Mouse (Mus musculus): ENCODE data around the gene Rtn1. TPM values are rescaled to one million over a fixed set of nuclear protein-coding genes. Genes with fewer than 3 reads are reported as not detected.

Gene Rtn1
- polyA plus RNA-seq, 1 experiment from 2014 or later: 69.3 TPM

DNA sequence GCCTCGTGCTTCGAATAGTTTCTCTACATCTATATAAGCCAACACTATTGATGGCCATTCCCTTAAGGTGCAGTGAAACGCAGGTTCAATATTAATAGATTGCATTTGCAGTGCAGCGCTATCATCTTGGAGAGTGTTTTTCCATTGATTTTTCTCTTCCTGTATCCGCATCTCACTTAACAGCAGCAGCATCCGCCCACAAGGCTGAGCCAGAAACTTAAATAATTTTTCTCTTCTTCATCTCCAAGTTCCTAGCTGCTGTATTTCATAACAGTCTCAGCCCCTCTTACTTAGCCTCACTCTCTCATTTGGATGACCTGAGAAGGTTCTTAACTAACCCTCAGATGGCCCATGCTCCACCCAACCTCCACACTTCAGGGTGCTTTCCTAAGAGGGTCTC, 20.7 kb downstream of the Rtn1 start:
- Histone ChIP-seq H3K27me3 (replicated peaks; ENCODE audit: control insufficient read depth, insufficient read depth, low read length) (no peaks in the 10 kb centered on the region), H3K36me3 (ENCODE audit: control insufficient read depth, insufficient read depth, low read length) (no peaks in the 10 kb centered on the region), H3K4me2 (ENCODE audit: low read depth, low read length) (no peak overlapping the region), H3K4me3 (ENCODE audit: low read length) (no peak overlapping the region), H3K27ac (ENCODE audit: low read length) (no peak overlapping the region), H3K9ac (ENCODE audit: low read depth, low read length) (no peak overlapping the region), H3K9me3 (ENCODE audit: control insufficient read depth, low read length) (no peaks in the 10 kb centered on the region), H3K4me1 (ENCODE audit: control insufficient read depth, insufficient read depth, low read length) (no peaks in the 10 kb centered on the region)
- WGBS: 87% methylated on average over 6 of the region's 6 CpGs
- ATAC-seq: no peak

DNA sequence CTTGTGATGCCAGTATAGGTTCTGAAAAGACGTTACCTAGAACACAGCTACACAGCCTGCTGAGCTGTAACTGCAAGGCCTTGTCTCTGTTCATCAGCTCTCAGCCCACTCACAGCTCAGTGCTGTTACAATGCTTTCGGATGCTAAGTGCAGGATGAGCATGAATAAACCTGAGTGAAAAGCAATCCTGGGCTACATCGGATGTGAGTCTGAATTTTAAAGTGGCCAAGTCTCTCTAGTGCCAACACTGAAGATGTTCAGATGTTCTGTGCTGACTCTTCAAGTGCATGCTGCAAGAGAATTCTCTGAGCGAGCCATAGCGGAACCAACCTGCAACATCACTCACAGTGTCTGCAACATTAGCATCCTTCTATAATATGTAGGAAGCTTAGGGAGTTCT, 32.5 kb downstream of the Rtn1 start:
- Histone ChIP-seq H3K4me2 (ENCODE audit: low read depth, low read length) (no peak overlapping the region), H3K4me1 (ENCODE audit: control insufficient read depth, insufficient read depth, low read length) (no peaks in the 10 kb centered on the region), H3K9me3 (ENCODE audit: control insufficient read depth, low read length) (no peaks in the 10 kb centered on the region), H3K4me3 (ENCODE audit: low read length) (no peak overlapping the region), H3K27me3 (replicated peaks; ENCODE audit: control insufficient read depth, insufficient read depth, low read length) (no peaks in the 10 kb centered on the region), H3K9ac (ENCODE audit: low read depth, low read length) (no peak overlapping the region), H3K36me3 (ENCODE audit: control insufficient read depth, insufficient read depth, low read length) (no peaks in the 10 kb centered on the region), H3K27ac (ENCODE audit: low read length) (no peak overlapping the region)
- 86% methylated on average over 5 of the region's 5 CpGs for WGBS
- ATAC-seq: no peak

DNA sequence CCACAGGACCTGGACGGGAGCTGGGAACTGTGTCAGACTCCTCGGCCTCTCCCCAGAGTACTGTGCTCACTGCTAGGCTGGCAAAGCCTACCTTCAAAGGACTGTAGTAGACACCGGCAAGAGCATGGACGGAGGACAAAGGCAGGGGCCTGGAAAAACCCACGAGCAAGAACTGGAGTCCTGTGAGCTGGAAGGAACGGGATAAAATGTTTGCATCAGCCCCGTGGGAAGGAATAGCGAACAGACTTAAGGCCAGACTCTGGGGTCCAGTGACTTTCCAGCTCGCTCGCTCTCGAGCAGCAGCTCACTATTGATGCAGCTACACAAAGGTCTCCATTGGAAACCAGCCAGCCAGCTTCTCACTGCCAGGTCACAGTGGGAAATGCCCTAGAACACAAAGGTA, 34.0 kb downstream of the Rtn1 start:
- Histone ChIP-seq H3K27ac (ENCODE audit: low read length) (no peak overlapping the region), H3K4me2 (ENCODE audit: low read depth, low read length) (no peak overlapping the region), H3K4me3 (ENCODE audit: low read length) (no peak overlapping the region), H3K4me1 (ENCODE audit: control insufficient read depth, insufficient read depth, low read length) (no peaks in the 10 kb centered on the region), H3K9me3 (ENCODE audit: control insufficient read depth, low read length) (no peaks in the 10 kb centered on the region), H3K27me3 (replicated peaks; ENCODE audit: control insufficient read depth, insufficient read depth, low read length) (no peaks in the 10 kb centered on the region), H3K9ac (ENCODE audit: low read depth, low read length) (no peak overlapping the region), H3K36me3 (ENCODE audit: control insufficient read depth, insufficient read depth, low read length) (no peaks in the 10 kb centered on the region)
- WGBS: 66% methylated on average over 11 of the region's 11 CpGs
- ATAC-seq: no peak

DNA sequence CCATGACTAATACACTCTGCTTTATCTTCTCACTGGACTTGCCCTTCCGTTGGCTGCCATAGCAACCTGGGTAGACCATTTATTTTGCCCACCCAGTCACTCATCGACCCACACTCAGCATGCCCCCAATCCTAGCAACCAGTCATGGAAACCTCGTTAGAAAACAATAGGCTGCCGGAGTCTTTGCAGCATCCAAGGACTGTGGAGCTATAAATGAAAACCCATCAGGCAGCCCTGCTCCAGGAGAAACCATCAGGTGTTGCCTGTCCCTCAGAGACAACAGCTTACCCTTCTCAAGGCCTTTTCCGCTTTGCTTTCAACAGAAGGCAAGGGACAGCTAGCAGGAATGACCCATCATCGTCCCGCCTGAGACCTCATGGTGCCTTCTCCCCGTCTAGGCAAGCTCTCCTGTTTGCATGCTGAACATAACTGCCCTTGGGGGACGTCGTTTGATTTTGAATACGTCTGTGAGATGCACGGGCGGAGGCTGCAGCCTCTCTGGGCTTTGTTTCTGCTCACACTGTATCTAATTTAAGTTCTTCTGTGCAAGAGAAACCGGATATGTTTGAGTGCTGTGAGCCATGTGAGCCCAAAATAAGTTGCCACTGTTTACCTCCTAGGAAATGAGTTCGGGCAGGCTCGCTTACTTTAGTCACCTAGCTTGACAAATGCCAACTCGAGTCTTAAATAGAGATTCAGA, 34.8 kb downstream of the Rtn1 start:
- Histone ChIP-seq H3K4me2 (ENCODE audit: low read depth, low read length) (no peak overlapping the region), H3K4me1 (ENCODE audit: control insufficient read depth, insufficient read depth, low read length) (no peaks in the 10 kb centered on the region), H3K27me3 (replicated peaks; ENCODE audit: control insufficient read depth, insufficient read depth, low read length) (no peaks in the 10 kb centered on the region), H3K9me3 (ENCODE audit: control insufficient read depth, low read length) (no peaks in the 10 kb centered on the region), H3K36me3 (ENCODE audit: control insufficient read depth, insufficient read depth, low read length) (no peaks in the 10 kb centered on the region), H3K27ac (ENCODE audit: low read length) (no peak overlapping the region), H3K9ac (ENCODE audit: low read depth, low read length) (no peak overlapping the region), H3K4me3 (ENCODE audit: low read length) (no peak overlapping the region)
- WGBS: 65% methylated on average over 17 of the region's 17 CpGs
- ATAC-seq: no peak

DNA sequence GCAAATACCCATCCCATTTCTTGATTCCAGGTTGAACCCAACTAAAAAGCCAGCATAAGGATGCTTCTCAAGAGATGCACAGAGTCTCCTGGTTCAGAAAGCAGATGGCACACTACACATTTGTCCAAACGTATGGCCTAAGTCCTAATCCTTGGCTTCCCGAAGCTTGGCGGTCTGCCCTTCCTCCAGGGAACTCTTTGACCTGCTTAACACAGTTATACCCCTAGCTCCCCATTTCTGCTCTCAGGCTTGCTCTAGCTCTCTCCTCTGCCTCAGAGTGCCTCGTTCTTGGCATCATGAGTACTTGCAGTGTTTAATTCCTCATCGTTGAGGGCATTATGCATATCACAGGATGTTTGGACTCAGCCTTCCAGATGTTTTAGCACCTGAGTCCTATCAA, 38.8 kb downstream of the Rtn1 start:
- WGBS: 70% methylated on average over 5 of the region's 5 CpGs
- H3K36me3 ChIP-seq (ENCODE audit: control insufficient read depth, insufficient read depth, low read length): no peaks in the 10 kb centered on the region

DNA sequence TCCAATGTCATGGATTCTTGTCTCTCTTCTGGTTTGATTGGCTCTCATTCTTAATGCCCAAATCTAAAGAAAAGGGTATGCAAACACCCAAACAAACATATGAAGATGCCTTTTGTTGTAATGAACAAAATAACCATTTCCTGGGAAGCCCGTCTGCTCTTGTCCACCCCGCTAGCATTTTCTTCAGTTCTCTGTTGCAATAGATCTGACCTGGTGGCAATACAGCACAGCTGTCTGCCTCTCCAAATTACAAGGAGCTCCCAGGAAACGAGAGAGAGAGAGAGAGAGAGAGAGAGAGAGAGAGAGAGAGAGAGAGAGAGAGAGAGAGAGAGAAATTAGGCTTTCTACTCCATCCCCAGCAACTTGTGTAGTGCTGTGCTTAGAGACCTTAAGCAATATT, 42.1 kb downstream of the Rtn1 start:
- Histone ChIP-seq H3K36me3 (ENCODE audit: control insufficient read depth, insufficient read depth, low read length) (no peaks in the 10 kb centered on the region), H3K4me2 (ENCODE audit: low read depth, low read length) (no peak overlapping the region), H3K9me3 (ENCODE audit: control insufficient read depth, low read length) (no peaks in the 10 kb centered on the region), H3K4me1 (ENCODE audit: control insufficient read depth, insufficient read depth, low read length) (no peaks in the 10 kb centered on the region), H3K27ac (ENCODE audit: low read length) (no peak overlapping the region), H3K4me3 (ENCODE audit: low read length) (no peak overlapping the region), H3K27me3 (replicated peaks; ENCODE audit: control insufficient read depth, insufficient read depth, low read length) (no peaks in the 10 kb centered on the region), H3K9ac (ENCODE audit: low read depth, low read length) (no peak overlapping the region)
- 60% methylated on average over 3 of the region's 3 CpGs for WGBS
- ATAC-seq: no peak

More for the DNA sequence above, 38.8 kb downstream of the Rtn1 start:
- no peaks in the 10 kb centered on the region for H3K9me3 ChIP-seq (ENCODE audit: control insufficient read depth, low read length)
- no peak for ATAC-seq
- H3K4me2 ChIP-seq (ENCODE audit: low read depth, low read length): no peak overlapping the region
- H3K27me3 ChIP-seq (replicated peaks; ENCODE audit: control insufficient read depth, insufficient read depth, low read length): no peaks in the 10 kb centered on the region
- no peak overlapping the region for H3K9ac ChIP-seq (ENCODE audit: low read depth, low read length)
- H3K4me1 ChIP-seq (ENCODE audit: control insufficient read depth, insufficient read depth, low read length): no peaks in the 10 kb centered on the region
- H3K27ac ChIP-seq (ENCODE audit: low read length): no peak overlapping the region
- no peak overlapping the region for H3K4me3 ChIP-seq (ENCODE audit: low read length)

DNA sequence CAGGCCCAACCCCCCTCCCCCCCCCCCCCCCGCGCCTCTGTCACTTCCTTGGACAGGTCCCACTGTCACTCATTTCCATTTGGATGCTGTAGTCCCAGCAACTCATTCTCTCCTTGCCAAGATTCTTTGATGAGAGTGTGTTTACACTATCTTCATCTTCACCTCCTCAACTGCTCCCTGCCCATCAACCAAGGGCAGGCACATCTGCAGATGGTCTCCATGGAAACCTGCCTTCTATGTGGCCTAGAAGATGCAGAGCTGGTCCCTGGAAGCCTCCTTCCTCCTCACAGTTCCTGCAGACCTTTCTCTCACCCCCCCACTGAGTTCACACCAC, 42.8 kb downstream of the Rtn1 start:
- Histone ChIP-seq H3K36me3 (ENCODE audit: control insufficient read depth, insufficient read depth, low read length) (no peaks in the 10 kb centered on the region), H3K4me1 (ENCODE audit: control insufficient read depth, insufficient read depth, low read length) (no peaks in the 10 kb centered on the region), H3K4me2 (ENCODE audit: low read depth, low read length) (no peak overlapping the region), H3K9me3 (ENCODE audit: control insufficient read depth, low read length) (no peaks in the 10 kb centered on the region), H3K27me3 (replicated peaks; ENCODE audit: control insufficient read depth, insufficient read depth, low read length) (no peaks in the 10 kb centered on the region), H3K9ac (ENCODE audit: low read depth, low read length) (no peak overlapping the region), H3K4me3 (ENCODE audit: low read length) (no peak overlapping the region), H3K27ac (ENCODE audit: low read length) (no peak overlapping the region)
- ATAC-seq: no peak
- no CpG with 5 or more reads among the region's 2 CpGs for WGBS

DNA sequence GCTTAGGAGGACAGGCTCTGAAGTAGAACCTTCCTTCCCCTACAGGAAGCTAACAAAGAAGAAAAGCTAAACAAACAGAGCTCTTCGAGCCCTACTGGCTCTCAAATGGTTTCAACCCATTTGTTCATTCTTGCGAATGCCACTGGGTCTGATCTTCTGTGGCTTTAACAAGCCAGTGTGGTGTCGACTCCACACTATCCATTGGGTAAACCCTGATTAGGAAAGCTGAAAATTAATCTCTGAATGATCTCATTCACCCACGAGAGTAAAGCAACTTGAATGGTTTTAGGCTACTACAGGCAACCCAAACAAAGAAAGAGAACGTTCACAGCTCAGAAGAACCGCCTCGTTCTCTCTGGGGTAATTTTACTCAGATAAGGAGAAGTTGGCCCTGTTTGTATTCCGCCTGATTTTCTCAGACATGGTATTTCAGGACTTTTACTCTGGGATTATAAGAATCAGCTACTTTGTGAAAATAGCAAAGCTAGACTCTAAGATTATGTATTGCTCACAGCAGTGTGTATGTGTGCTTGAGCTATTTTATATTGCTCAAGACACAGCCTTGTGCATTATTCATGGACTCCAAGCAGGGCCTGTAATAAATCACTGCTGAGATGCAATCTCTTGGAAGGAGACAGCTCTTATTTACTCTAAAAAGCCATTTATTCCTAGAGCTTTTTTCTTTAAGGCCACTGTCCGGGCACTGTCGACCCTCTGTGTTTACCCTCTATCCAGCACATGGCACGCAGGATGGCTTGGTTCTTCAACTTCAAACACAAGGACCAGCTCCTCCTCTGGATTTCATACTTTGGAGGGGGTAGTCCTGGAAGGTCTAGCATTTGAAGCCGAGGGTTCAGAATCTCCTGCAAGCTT, 43.4 kb downstream of the Rtn1 start:
- H3K27me3 ChIP-seq (replicated peaks; ENCODE audit: control insufficient read depth, insufficient read depth, low read length): no peaks in the 10 kb centered on the region
- no peaks in the 10 kb centered on the region for H3K4me1 ChIP-seq (ENCODE audit: control insufficient read depth, insufficient read depth, low read length)
- H3K9me3 ChIP-seq (ENCODE audit: control insufficient read depth, low read length): no peaks in the 10 kb centered on the region
- H3K9ac ChIP-seq (ENCODE audit: low read depth, low read length): no peak overlapping the region
- no peak overlapping the region for H3K4me2 ChIP-seq (ENCODE audit: low read depth, low read length)
- H3K27ac ChIP-seq (ENCODE audit: low read length): no peak overlapping the region
- H3K36me3 ChIP-seq (ENCODE audit: control insufficient read depth, insufficient read depth, low read length): no peaks in the 10 kb centered on the region
- no peak for ATAC-seq
- no peak overlapping the region for H3K4me3 ChIP-seq (ENCODE audit: low read length)
- WGBS: 46% methylated on average over 12 of the region's 12 CpGs

DNA sequence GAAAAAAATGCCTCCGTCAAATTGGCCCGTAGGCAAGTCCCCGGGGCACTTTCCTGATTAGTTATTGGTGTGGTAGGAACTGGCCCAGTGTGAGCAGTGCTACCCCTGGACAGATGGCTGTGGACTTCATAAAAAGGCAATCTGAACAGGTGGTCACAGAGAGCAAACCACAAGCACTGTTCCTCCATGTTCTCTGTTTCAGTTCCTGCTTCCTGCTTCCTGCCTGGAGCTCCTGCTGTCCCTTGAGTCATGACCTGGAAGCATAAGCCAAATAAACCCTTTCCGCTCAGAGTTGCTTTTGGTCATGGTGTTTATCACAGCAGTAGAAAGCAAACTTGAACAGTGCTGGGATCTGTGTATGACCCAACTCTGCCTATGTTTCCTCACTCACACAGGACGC, 44.3 kb downstream of the Rtn1 start:
- Histone ChIP-seq H3K27ac (ENCODE audit: low read length) (no peak overlapping the region), H3K9me3 (ENCODE audit: control insufficient read depth, low read length) (no peaks in the 10 kb centered on the region), H3K27me3 (replicated peaks; ENCODE audit: control insufficient read depth, insufficient read depth, low read length) (no peaks in the 10 kb centered on the region), H3K4me3 (ENCODE audit: low read length) (no peak overlapping the region), H3K9ac (ENCODE audit: low read depth, low read length) (no peak overlapping the region), H3K4me2 (ENCODE audit: low read depth, low read length) (no peak overlapping the region), H3K4me1 (ENCODE audit: control insufficient read depth, insufficient read depth, low read length) (no peaks in the 10 kb centered on the region), H3K36me3 (ENCODE audit: control insufficient read depth, insufficient read depth, low read length) (no peaks in the 10 kb centered on the region)
- no peak for ATAC-seq
- 83% methylated on average over 5 of the region's 5 CpGs for WGBS

All from intestine, embryonic 16.5 days (tissue).